Mouse (Mus musculus): Measurements from ENCODE around the gene Rilpl1. TPM values are rescaled to one million over a fixed set of nuclear protein-coding genes. Genes with fewer than 3 reads are reported as not detected.
"Not testable (repeated sequence)": the region's sequence is repeated elsewhere in the genome, so short reads cannot be mapped to it uniquely, and the experiment has no call there.

Rilpl1 gene
- polyA plus RNA-seq (2015; fragmentation: Nextera tagmentation; extraction: Ambion mirVana): 14.7 and 15.6 TPM in 2 replicates

DNA sequence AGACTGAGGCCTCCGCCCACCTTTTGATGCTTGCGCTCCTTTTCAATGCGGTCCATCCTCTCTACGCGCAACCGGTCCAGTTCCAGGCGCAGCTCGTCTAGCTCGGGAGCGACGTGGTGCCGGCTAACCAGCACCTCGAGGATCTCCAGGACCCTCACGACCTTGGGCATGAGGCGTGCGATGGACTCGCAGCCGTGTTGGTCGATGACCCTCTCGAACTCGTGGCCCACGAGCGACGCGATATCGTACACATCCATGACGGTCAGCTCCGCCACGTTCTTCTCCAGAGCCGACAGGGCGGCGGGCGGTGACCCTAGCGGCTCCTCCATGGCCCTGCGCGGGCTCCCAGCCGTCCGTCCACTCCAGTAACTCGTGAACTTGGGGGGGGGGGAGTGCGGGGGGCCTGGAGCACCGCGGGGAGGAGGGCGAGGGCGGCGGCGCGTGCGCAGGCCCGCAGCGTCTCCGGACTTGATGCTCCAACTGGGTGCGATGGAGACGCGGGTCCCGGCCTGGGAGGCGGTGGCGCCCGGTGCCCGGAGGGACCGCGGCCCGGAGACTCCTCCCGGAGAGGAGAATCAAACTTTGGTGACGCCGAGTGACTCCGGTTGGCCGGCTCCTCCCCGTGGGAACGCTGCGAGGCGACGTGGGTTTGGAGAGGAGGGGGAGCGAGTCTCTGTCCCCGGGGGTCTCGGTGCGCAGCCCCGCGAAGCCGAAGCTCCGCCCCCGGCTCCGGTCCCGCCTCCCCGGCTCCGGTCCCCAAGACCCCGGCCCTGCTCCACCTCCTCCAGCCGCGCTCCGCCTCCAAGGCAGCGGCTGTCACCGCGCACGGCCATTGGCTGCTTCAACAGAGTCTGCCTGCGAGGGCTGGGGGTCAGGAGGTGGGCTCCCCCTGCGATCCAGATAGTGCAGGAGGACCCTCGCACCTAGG lies at the start of gene Rilpl1:
Rilpl1 (minus strand) TSS at position 737 of the 928 bp plus-strand sequence.
- H3K9ac ChIP-seq: peak within 1 kb of the TSS; percentile 62
- H3K4me3 ChIP-seq: peak within 1 kb of the TSS; percentile 70
- peaks cover 37% of the 10 kb centered on the region for H3K4me1 ChIP-seq (replicated peaks)
- H3K27me3 ChIP-seq: no peaks in the 10 kb centered on the region
- peak within 1 kb of the TSS; percentile 67 for H3K4me2 ChIP-seq
- WGBS: under 1% methylated on average over 77 of the region's 96 CpGs
- H3K27ac ChIP-seq (replicated peaks): peak within 1 kb of the TSS; percentile 80
- ATAC-seq (ENCODE audit: low FRiP score, low read depth): peak; percentile 92
- no peaks in the 10 kb centered on the region for H3K9me3 ChIP-seq
- H3K36me3 ChIP-seq: no peaks in the 10 kb centered on the region

DNA sequence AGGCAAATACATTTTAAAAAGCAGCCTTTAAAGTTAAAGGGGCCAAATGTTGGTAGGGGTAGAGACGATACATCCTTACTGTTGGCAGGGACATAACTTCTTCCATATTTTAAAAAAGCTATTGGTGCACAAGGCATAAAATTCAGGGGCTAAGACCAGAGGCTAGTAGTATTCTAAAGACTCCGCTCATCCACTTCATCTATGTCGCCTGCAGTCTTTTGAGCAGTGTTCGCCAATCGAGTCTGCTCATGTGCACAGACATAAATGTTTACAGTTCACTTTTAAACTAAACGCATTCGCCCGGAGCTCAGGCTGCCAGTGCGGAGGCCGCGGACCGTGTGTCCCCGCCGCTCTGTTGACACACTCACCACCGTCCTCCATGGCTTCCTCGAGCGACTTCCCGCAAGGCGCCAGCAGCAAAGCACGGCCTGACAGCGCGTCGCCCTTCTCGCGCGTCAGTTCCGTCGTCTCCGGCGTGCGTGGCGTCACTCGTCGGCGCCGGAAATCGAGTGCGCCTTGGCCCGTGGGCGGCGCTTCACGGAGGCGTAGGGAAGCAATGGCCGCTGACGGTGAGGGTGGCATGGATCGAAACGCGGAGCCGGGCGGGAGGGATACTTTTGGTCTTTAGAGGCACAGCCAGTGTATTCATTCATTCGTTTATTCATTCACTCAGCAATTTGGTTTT lies 47.6 kb upstream of the Rilpl1 start, which contains the start of the genes Eif2b1 and Gtf2h3:
Eif2b1 (minus strand) TSS at position 499 of the 685 bp plus-strand sequence.
Gtf2h3 (plus strand) TSS at position 508 of the 685 bp plus-strand sequence.
- Histone ChIP-seq H3K4me1 (replicated peaks) (peaks cover 26% of the 10 kb centered on the region), H3K4me3 (peak within 1 kb of the TSS; percentile 66), H3K27ac (replicated peaks) (peak within 1 kb of the TSS; percentile 36), H3K9ac (peak within 1 kb of the TSS; percentile 68), H3K27me3 (no peaks in the 10 kb centered on the region), H3K4me2 (peak within 1 kb of the TSS; percentile 82), H3K36me3 (peaks cover 25% of the 10 kb centered on the region; the same call in 1 of the 2 replicates), H3K9me3 (no peaks in the 10 kb centered on the region)
- ATAC-seq (ENCODE audit: low FRiP score, low read depth): peak; percentile 93
- WGBS: under 1% methylated on average over 51 of the region's 51 CpGs

DNA sequence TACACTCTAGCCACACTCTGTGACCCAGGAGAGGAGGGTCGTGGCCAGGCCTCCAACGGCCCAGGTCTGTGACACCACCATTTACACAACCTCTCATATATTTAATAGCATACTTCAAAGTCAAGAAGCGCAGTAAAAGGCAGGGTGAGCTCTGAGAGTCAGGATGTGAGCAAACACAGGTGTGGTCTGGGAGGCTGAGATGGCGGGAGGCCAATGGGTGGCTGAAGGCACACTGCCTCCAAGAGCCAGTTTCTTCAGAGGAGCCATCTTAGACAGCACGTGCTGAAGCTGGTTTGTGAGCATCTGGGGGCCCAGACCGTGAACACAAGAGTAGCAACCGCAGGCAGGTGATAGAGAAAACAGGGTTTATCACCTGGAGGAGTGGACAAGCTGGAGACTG lies 44.3 kb upstream of the Rilpl1 start:
- Histone ChIP-seq H3K4me1 (replicated peaks) (peaks cover 22% of the 10 kb centered on the region), H3K9ac (no peak overlapping the region), H3K9me3 (no peaks in the 10 kb centered on the region), H3K4me3 (no peak overlapping the region), H3K27me3 (no peaks in the 10 kb centered on the region), H3K4me2 (no peak overlapping the region), H3K36me3 (peaks cover 48% of the 10 kb centered on the region), H3K27ac (replicated peaks) (no peak overlapping the region)
- no peak for ATAC-seq (ENCODE audit: low FRiP score, low read depth)
- 91% methylated on average over 7 of the region's 7 CpGs for whole genome bisulfite sequencing

DNA sequence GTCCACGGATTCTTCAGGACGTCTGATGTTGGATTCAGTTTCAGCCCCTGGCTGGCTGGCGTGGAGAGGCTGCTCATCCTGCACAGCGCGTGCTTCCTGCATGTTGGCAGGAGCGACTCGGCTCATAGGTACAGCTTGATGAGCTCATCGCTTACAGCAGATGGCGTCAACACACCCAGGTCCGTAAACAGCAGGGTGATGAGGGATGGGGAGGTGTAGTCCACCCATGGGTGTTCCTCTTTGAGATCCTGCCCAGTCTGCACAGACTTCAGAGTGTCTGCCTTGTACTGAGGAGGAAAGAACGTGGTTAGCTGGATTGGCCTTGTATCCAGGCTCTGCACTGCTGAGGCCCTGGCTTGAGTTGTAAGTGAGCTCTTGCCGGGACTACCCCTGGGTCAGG lies 39.9 kb upstream of the Rilpl1 start:
- no peaks in the 10 kb centered on the region for H3K9me3 ChIP-seq
- no peak for ATAC-seq (ENCODE audit: low FRiP score, low read depth)
- H3K9ac ChIP-seq: no peak overlapping the region
- WGBS: 90% methylated on average over 12 of the region's 12 CpGs
- no peak overlapping the region for H3K4me3 ChIP-seq
- no peak overlapping the region for H3K4me2 ChIP-seq
- H3K27ac ChIP-seq (replicated peaks): no peak overlapping the region
- H3K4me1 ChIP-seq (replicated peaks): no peaks in the 10 kb centered on the region
- peaks cover 84% of the 10 kb centered on the region for H3K36me3 ChIP-seq
- no peaks in the 10 kb centered on the region for H3K27me3 ChIP-seq

DNA sequence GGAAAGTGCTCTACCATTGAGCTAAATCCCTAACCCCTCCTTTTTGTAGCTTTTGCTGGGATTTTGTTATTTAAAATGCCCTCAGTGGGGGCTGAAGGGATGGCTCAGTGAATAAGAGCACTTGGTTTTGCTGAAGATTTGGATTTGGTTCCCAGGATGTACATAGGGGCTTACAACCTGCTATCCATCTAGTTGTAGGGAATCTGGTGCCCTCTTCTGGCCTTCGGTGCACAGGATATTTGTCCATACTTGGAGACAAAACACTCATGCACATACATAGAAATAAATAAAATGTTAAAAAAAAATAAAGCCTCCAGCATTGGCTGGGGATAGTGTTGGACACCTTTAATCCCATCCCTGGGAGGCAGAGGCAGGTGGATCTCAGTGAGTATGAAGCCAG lies 24.0 kb upstream of the Rilpl1 start:
- Histone ChIP-seq H3K27ac (replicated peaks) (no peak overlapping the region), H3K4me1 (replicated peaks) (peaks cover 19% of the 10 kb centered on the region), H3K9me3 (no peaks in the 10 kb centered on the region), H3K27me3 (no peaks in the 10 kb centered on the region), H3K4me3 (no peak overlapping the region), H3K4me2 (no peak overlapping the region), H3K9ac (no peak overlapping the region), H3K36me3 (peaks cover 58% of the 10 kb centered on the region)
- WGBS: 79% methylated on average over 1 of the region's 1 CpGs
- no peak for ATAC-seq (ENCODE audit: low FRiP score, low read depth)

DNA sequence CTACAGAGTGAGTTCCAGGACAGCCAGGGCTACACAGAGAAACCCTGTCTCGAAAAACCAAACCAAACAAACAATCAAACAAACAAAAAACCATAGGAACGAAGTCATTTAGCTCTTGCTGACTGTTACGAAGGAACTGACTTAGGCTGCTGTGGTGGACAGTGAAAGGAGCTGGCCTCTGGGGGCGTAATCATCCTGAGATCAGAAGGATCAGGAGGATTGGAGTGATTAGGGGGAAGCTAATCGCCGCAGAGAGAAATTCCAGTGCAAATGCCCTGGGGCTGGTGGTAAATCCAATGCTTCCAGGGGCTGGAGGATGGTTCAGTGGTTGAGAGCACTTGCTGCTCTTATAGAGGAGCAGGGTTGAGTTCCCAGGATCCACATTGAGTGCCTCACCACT lies 22.4 kb upstream of the Rilpl1 start:
- H3K4me1 ChIP-seq (replicated peaks): peaks cover 19% of the 10 kb centered on the region
- peaks cover 46% of the 10 kb centered on the region for H3K36me3 ChIP-seq
- no peak for ATAC-seq (ENCODE audit: low FRiP score, low read depth)
- WGBS: 78% methylated on average over 6 of the region's 6 CpGs
- peak overlapping the region; percentile 76 for H3K4me2 ChIP-seq
- H3K27ac ChIP-seq (replicated peaks): no peak overlapping the region
- no peaks in the 10 kb centered on the region for H3K27me3 ChIP-seq
- H3K9me3 ChIP-seq: no peaks in the 10 kb centered on the region
- peak overlapping the region; percentile 96 for H3K4me3 ChIP-seq
- H3K9ac ChIP-seq: peak overlapping the region; percentile 94

DNA sequence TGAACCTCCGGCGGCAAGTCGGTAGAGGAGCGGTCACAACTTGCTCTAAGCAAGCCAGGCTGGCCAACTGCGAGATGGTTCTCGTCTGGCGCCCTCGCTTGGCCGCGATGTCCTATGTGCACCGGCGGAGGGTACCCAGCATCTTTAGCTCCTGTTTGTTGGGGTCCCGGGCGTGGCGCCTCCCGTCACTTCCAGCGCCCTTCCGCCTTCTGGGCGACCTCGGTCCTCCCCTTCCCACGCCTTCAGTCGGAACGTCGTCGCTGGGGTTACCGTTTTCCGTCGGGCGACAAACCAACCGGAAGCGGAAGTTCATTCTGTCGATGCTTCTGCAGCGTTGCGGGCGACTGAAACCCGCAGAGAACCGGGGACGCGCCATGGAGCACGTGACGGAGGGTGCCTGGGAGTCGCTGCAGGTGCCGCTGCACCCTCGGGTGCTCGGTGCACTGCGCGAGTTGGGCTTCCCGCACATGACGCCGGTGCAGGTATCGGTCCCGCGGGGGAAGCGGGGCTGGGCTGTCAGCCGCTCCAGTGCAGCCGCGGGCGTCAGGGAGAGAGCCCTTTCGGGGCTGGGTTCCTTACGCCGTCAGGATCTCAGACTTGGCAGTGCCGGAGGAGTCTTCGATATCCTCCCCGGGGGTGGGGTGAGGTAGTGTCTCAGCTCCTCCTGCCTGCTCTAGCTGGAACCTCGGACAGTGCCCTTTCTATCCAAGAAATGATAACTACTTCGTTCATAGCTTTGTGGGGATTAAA lies 21.5 kb upstream of the Rilpl1 start, which contains the start of gene Ddx55:
Ddx55 (plus strand) TSS at position 307 of the 750 bp plus-strand sequence.
- Histone ChIP-seq H3K9me3 (no peaks in the 10 kb centered on the region), H3K4me1 (replicated peaks) (peaks cover 19% of the 10 kb centered on the region), H3K4me3 (peak within 1 kb of the TSS; percentile 96), H3K9ac (peak within 1 kb of the TSS; percentile 94), H3K36me3 (peaks cover 49% of the 10 kb centered on the region), H3K27ac (replicated peaks) (peak within 1 kb of the TSS; percentile 92), H3K4me2 (peak within 1 kb of the TSS; percentile 76), H3K27me3 (no peaks in the 10 kb centered on the region)
- under 1% methylated on average over 66 of the region's 66 CpGs for WGBS
- ATAC-seq (ENCODE audit: low FRiP score, low read depth): peak; percentile 87

DNA sequence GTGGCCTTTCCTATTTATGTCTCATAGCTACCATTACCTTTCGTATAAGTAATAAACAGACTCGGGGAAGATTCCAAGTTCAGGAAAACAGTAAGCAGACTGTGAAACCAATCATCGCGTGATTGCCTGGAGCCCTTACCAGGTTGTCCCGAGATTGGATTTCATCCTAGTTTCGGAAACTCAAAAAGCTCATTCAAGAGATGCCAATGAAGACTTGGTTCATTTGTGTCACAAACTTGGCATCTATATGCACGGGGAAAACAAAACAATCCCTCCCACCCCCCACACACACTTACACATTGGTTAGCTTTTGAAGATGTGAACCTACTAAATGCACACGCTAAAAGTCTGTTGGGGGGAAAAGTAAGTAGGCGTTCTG lies 20.9 kb upstream of the Rilpl1 start:
- Histone ChIP-seq H3K4me1 (replicated peaks) (peaks cover 19% of the 10 kb centered on the region), H3K4me3 (peak overlapping the region; percentile 96), H3K36me3 (peaks cover 50% of the 10 kb centered on the region), H3K4me2 (peak overlapping the region; percentile 76), H3K27me3 (no peaks in the 10 kb centered on the region), H3K27ac (replicated peaks) (peak overlapping the region; percentile 92), H3K9ac (peak overlapping the region; percentile 94), H3K9me3 (no peaks in the 10 kb centered on the region)
- no peak for ATAC-seq (ENCODE audit: low FRiP score, low read depth)
- 13% methylated on average over 9 of the region's 9 CpGs for WGBS

DNA sequence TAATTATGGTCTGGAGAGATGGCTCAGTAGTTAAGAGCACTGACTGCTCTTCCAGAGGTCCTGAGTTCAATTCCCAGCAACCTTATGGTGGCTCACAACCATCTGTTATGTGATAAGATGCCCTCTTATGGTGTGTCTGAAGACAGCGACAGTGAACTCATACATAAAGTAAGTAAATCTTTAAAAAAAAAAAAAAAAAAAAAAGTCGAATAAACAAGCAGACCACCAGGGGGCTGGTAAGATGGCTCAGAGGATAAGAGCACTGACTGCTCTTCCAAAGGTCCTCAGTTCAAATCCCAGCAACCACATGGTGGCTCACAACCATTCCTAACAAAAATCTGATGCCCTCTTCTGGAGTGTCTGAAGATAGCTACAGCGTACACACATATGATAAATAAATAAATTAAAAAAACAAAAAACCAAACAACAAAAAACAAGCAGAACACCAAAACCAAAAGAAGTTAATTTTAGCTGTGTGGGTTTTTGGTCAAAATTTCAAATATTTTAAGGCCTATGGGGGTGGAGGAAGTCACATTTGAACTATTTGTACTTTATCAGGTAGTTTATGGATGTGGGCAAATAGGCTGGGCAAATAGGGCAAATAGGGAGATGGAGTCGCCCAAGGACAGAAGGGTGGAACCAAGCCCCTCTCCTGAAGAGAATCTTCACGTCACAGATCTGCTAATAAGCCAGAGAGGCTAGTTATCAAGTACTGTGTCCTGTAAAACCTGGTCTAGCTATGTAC lies 20.3 kb upstream of the Rilpl1 start:
- not testable (repeated sequence) for H3K27me3 ChIP-seq; H3K9ac ChIP-seq; H3K9me3 ChIP-seq; ATAC-seq (ENCODE audit: low FRiP score, low read depth)
- peaks cover 19% of the 10 kb centered on the region for H3K4me1 ChIP-seq (replicated peaks)
- WGBS: 37% methylated on average over 5 of the region's 5 CpGs
- H3K4me2 ChIP-seq: peak overlapping the region; percentile 76
- H3K36me3 ChIP-seq: peaks cover 50% of the 10 kb centered on the region
- H3K27ac ChIP-seq (replicated peaks): peak overlapping the region; percentile 92; the same call in 1 of the 2 replicates
- peak overlapping the region; percentile 96 for H3K4me3 ChIP-seq

DNA sequence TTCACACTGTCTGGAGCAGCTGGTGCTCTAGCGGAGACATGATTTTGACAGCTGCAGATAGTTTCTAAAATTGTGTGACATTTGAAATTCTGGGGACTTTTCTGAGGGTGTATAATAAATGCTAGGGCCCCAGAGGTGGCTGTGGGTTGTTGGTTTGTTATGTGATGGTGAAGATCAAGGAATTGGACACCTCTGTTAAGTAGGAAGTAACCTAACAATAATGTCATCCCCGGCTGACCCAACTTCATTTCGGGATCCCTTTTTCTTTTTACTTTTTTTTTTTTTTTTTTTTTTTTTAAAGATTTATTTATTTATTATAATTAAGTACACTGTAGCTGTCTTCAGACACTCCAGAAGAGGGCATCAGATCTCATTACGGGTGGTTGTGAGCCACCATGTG lies 19.5 kb upstream of the Rilpl1 start:
- ATAC-seq (ENCODE audit: low FRiP score, low read depth); H3K4me3 ChIP-seq; H3K27ac ChIP-seq (replicated peaks); H3K4me2 ChIP-seq; H3K9me3 ChIP-seq; H3K9ac ChIP-seq; H3K27me3 ChIP-seq: not testable (repeated sequence)
- peaks cover 49% of the 10 kb centered on the region for H3K36me3 ChIP-seq
- peaks cover 19% of the 10 kb centered on the region for H3K4me1 ChIP-seq (replicated peaks)
- WGBS: 94% methylated on average over 4 of the region's 4 CpGs

DNA sequence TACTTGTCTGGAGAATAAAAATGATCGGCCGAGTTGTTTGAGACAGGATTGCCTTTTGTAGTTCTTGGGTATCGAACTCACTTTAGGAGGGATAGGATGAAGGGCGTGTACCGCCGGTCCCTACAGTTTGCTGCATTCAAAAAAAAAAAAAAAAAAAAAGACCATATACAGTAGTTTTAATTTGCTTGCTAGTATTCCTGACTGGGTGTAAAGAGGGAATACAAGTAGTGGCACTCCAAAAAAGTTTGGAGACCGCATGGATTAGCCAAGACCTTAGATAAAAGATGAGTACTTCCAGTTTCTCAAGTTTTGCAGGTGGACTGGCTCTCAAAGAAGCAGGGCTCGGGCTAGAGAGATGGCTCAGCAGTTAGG lies 10.4 kb upstream of the Rilpl1 start:
- ATAC-seq (ENCODE audit: low FRiP score, low read depth): no peak
- Histone ChIP-seq H3K27ac (replicated peaks) (peak overlapping the region; percentile 78), H3K36me3 (peaks cover 27% of the 10 kb centered on the region), H3K4me3 (peak overlapping the region; percentile 97), H3K9me3 (no peaks in the 10 kb centered on the region), H3K27me3 (no peaks in the 10 kb centered on the region), H3K4me2 (peak overlapping the region; percentile 92), H3K4me1 (replicated peaks) (peaks cover 16% of the 10 kb centered on the region), H3K9ac (peak overlapping the region; percentile 77)
- 14% methylated on average over 8 of the region's 8 CpGs for WGBS
